Mouse (Mus musculus): ENCODE data around the gene Akr1c19. TPM values are rescaled to one million over a fixed set of nuclear protein-coding genes. Genes with fewer than 3 reads are reported as not detected.

The Akr1c19 gene
- 15.9 and 16.9 TPM in 2 replicates for polyA plus RNA-seq (2012; rRNA removed)

GRCm38 (mm10) chr13:4228441-4228840 is at the start of gene Akr1c19:
Akr1c19 (plus strand) TSS chr13:4228700.

GRCm38 (mm10) chr13:4190904-4191303 is 37.6 kb upstream of the Akr1c19 start, which contains the start of gene Akr1c13:
Akr1c13 (plus strand) TSS chr13:4191150.

GRCm38 (mm10) chr13:4279284-4279683 is 50.8 kb downstream of the Akr1c19 start, which contains the start of gene Akr1c12:
Akr1c12 (minus strand) TSS chr13:4279433.

Other genes with a start within 250 kb of the Akr1c19 start
- 6.6 and 11.7 TPM in 2 replicates for gene Akr1c14, start 179.7 kb upstream of the Akr1c19 start, polyA plus RNA-seq (2012; rRNA removed)
- not detected in 2 replicates for gene Akr1c18, start 78.0 kb upstream of the Akr1c19 start, polyA plus RNA-seq (2012; rRNA removed)
- gene Akr1c13, start 37.5 kb upstream of the Akr1c19 start, polyA plus RNA-seq (2012; rRNA removed), result 22.2 and 30.8 TPM in 2 replicates
- gene Akr1c12, start 50.7 kb downstream of the Akr1c19 start, polyA plus RNA-seq (2012; rRNA removed), result 14.2 and 20.4 TPM in 2 replicates
- not detected in 2 replicates for gene Akr1c6, start 205.6 kb downstream of the Akr1c19 start, polyA plus RNA-seq (2012; rRNA removed)

Data from colon, adult 2 months (tissue).